Mouse (Mus musculus) spleen, adult 12 weeks (tissue): ENCODE data around the gene Pdss1.
"Not testable (repeated sequence)": the region's sequence is repeated elsewhere in the genome, so short reads cannot be mapped to it uniquely, and the experiment has no call there.

ENCODE experiments used
- DNase-seq: peaks from one replicate; pipeline ENCODE4 v3.0.0; 2022; ENCODE audit warnings: low spot score

Gene Pdss1

DNA sequence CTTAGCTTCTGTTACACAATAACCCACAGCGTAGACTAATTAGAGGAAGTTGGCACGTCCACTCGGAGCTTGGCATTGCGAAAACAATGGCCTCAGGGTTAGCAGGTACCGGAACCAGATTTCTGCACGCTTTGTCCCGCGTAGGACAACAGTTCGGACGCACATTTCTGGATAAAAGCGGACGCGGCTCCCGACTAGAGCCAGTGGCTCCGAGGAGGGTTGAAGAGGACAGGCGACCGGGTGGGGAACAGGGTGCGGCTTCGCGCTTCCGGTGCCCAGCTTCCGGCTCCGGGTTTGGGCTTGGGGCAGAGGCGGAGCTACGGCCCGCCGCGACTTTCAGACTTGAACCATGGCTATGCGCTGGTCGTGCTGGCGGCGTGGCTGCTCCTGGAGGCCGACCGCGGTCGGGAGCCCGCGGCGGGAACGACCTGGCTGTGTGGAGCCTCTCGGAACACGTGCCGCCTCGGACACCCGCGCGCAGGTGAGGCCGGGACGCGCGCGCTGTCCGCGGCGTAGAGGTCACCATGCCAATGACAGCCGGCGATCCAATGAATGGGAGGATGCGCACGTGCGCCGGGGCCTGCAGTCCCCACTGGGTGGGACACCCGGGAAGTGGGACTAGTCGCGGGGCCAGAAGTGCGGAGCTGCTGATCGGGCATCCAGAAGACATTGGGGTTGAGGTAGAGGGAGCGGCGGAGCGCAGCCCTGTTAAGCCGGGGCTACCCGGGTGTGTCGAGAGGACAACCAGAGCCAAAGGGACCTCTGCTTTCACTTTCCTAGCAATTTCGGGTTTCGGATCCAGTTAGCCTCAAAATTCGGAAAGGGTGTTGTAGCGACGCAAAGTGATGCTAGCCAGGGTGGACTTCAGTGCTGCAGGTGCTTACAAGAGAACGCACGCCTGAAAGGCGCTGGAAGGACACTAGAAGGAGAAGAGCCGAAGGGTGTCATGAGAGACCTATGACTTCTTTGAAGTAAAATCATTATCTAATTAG, at the start of gene Pdss1:
TSS of gene Pdss1 (plus strand) at position 241 of the 992 bp plus-strand sequence.
- DNase-seq = peak; percentile 81

DNA sequence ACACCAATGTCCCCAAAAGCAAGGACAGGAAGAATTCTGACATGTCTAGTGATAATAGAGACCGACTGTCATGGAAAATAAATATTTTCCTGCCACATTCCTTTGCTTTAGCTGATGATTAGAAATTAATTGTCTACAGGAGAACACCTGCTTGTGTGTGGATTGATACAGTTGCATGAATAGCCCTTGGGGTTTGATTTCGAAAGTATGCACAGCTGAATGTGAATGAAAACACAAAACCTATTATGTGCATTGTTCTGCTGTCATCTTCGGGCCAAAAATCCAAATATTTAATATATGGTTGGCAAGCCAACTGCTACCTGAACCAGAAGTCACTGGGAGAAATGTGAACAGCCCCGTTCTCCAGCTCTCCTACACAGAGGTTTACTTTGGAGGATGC, 43.4 kb upstream of the Pdss1 start:
- DNase-seq = no peak

DNA sequence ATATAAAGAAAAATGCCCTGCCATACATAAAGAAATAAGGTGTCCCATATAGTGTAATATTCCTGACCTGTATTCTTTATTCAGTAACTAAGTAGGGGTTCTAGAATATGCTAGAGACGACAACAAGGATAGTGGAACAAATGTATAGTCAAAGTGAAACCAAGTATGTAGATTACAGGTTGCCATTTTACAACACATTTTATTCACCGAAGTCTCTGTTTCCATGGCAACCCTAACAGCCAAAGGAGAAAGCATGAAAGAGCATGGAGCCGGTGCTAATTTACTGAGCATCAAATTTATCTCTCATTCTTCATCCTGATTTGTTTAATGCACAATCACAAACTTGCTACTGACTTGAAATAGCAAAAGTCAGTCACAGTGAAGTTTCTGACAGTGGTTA, 37.8 kb upstream of the Pdss1 start:
- no peak for DNase-seq

DNA sequence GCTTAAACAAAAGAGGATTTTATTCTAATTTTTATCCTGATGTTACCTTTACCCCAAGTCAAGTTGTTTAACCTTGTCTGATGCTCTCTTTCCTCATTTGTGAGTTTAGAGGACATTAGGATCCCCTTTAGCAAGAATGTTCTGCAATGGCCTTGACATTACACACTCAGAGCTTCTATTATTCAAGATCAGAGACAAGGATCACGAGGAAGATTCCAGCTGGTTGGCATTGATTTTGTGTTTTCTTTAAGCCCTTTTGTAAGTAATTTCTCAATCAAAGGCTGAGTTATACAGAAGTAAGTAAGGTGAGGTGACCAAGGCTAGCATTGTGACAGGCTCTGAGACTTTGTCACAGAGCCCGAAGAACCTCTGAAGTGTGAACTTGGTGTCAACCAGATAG, 33.1 kb upstream of the Pdss1 start:
- no peak for DNase-seq

DNA sequence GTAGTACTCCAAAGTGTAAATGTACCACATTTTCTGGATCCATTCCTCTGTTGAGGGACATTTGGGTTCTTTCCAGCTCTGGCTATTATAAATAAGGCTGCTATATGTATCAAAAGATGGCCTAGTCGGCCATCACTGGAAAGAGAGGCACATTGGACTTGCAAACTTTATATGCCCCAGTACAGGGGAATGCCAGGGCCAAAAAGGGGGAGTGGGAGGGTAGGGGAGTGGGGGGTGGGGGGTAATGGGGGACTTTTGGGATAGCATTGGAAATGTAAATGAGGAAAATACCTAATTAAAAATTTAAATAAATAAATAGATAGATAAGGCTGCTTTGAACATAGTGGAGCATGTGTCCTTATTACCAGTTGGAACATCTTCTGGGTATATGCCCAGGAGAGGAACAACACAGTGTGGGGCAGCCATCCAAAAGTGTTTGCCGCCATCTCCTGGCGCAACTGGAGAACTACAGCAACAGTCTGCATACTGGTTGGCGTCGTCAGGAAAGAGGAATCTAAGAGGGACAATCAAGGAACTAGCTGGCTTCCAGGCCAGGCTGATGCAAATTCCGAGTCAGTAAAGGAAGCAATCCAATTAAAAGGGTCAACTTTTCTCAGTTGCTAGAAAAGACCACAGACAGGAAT, 30.8 kb upstream of the Pdss1 start:
- peak; percentile 53 for DNase-seq

DNA sequence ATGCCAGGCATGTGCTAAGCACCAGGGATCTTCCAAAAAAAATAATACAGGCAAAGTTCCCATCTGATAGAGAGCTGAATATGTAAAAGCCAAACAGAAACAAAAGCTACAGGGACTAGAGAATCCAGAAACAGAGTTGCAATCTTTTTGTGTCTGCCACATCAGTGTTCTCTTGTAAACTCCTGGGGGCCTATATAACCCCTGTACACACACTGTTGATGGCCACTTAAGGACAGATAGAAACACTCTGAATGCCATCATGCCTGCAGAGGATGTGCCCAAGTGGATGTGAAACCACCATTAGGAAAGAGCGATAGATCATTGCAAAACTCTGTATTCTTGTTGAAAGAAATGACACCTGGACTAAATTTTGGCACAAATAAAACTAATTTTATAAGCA, 29.5 kb upstream of the Pdss1 start:
- no peak for DNase-seq

DNA sequence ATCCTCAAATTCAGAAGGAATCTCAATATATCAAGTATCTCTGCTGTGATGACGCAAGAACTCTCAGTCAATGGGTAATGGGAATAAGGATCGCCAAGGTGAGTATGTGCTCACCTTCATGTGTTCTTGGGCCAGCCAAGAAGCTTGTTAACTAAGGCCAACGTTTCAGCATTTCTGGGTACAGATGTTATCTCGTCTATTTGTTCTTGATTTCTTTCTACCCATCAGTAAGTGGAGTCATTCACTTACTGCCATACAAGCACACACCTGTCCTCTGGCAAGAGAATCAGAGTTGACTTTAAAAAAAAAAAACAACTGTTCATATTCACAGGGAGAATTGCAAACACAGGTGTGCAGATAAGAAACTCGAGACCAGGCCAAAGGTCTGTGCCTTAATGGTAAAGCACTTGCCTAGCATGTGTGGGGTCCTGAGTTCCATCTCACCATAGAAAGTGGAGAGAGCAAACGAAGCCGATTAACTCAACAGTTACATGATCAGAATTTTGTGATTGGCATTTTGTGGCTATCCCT, 28.4 kb upstream of the Pdss1 start:
- DNase-seq = no peak

DNA sequence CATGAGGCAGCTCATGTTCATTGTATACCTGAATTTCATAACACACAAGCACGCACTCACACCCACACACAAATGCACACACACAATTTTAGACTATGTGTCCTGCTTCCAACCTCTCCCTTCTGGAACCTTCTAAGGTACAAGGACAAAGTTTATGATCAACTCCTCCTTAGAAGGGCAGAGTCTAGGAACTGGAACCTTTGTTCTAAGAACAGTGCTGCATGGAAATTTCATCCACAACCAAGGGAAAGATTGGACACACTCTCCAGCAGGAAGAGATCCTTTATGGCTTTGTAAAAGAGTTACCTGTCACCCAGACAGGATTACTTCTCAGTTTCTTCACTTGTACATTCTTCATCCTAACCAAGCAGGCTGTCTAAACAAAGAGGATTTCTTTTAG, 22.2 kb upstream of the Pdss1 start:
- no peak for DNase-seq

DNA sequence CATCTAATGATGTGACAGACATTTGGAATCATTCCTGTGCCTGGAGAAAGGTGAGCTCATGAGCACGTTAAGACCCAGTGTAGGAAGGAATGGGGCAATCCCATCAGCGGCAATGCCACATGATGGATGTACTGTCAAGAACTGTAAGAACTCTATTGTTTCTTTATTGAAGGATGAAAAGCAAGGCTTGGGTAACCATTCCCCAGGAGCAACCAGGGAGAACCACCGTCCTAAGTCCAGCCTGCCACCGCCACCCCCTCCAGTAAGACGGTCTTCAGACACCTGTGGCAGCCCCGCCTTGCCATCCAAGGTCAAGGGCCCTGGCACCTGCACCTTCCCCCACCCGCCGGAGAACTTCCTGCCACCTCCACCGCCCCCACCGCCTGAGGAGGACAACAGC, 20.7 kb upstream of the Pdss1 start:
- DNase-seq = no peak

DNA sequence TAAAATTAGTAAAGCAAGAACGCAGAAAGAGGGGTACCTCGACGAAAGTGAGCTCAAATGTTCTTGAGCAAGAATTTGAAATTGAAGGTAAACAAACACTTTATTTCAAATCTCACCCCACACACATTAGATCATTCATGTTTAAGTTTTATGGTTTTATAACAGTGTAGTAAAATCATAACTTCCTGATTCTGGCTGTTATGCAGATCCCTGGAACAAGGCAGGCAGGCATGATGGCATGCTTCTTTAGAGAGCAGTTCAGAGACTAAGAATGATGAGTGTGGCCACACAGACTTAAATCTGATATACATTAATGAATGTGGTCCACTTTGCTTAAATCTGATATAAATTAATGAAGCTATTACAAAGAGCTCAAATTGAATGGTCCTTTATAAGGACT, 18.7 kb upstream of the Pdss1 start:
- no peak for DNase-seq

DNA sequence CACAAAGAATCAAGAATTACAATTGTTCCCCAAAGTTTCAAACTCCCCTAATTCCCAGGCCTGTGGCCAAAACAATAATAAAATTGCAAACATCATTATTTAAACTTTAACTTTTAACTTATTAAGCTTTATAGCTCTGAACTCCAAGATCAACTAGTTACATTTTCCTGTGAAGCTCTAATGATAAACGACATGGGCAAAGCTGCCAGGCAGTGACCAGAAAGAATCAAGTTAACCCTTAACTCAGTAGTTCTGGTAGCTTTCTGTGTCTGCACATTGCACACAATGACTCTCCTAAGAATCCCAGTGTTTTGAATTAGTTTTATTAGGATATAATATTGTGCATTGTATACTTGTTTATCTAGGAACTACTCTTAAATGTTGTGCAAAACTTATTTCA, 16.5 kb upstream of the Pdss1 start:
- no peak for DNase-seq

DNA sequence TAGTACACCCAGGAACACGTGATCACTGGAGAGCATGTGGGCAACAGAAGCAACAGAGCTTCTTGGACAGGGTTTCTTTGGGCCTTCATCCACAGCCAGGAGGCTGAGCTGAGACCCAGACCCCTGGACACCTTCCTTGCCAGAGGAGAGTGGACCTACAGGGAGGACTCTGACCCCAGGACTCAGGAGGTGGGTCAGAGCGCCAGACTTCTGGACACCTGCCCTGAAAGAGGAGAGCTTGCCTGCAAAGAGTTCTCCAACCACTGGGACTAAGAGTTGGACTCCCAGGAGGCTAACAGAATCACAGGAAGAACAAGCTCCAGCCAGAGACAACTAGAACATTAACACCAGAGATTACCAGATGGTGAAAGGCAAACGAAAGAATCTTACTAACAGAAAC, 14.6 kb upstream of the Pdss1 start:
- DNase-seq = not testable (repeated sequence)

DNA sequence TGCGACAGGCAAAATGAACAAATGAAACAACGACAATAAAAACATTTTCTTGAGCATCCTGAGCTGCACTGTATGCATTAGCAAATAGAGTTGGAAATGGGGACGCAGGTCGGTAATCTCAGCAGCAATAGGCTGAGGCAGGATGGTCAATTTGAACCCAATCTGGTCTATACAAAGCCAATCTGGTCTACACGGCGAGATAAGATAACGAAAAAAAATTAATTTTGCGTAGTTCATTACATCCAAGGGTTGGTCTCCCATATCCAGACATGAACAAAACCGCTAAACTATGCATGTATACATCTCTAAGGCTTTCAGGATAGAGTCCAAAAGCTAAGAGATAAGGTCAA, 415 bp upstream of the Pdss1 start:
- DNase-seq = no peak

DNA sequence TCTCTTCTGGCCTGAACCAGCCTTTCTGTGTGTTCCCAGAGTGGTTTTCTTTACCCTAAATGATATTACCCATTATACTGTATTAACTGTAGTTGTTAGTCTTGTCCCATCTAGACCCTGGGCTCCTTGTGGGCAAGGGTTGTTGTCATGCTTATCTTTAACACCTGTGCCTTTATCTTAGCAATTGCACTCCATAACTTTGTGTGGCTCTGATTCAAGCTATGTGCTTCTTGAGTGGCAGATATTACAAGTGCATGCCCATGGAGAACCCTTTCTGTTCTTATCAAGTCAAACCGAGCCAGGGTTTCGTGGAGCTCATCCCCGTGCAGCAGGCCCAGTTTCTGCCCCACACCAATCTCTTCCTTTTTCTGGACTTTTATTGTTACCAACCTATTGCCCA, 8.6 kb downstream of the Pdss1 start:
- no peak for DNase-seq

DNA sequence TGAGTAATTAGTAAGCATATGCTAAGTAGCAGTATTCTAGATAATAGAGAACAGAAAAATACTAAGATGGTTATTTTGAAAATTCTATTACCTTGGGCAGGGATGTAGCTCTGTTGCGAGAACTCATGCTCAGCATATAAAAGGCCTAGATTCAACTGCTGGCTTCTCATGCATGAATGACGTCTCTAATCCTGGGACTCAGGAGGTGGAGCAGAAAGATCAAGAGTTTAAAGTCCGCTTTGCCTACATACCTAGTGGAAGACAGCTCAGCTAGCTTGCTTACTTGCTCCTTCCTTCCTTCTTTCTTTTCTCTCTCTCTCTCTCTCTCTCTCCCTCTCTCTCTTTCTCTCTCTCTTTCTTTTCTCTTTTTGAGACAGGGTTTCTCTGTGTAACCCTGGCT, 19.1 kb downstream of the Pdss1 start:
- DNase-seq = no peak

DNA sequence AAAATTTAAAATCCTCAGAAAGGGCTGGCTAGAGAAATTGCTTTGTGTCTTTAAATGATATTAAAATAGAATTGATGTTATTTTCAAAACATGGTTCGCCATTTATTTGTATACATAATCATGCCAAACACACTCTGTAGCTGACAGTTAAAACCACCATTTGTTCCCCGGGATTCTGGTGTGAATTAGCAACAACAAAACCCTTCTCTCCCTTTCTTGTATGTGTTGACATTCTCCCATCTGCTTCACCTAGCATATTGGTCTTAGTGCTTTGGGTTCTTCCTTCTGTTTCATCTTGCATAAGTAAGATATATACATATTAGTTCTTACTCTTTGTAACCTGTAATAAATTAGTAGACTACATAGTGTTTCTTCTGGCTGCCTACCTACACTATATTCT, 23.3 kb downstream of the Pdss1 start:
- DNase-seq = no peak

DNA sequence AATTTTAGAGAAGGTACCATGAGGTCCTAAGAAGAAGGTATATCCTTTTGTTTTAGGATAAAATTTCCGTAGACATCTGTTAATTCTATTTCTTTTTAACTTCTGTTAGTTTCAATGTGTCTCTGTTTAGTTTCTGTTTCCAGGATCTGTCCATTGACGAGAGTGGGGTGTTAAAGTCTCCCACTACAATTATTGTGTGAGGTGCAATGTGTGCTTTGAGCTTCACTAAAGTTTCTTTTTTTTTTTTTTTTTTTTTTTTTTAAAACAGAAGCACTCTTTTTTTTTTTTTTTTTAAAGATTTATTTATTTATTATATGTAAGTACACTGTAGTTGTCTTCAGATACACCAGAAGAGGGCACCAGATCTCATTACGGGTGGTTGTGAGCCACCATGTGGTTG, 30.6 kb downstream of the Pdss1 start:
- not testable (repeated sequence) for DNase-seq

DNA sequence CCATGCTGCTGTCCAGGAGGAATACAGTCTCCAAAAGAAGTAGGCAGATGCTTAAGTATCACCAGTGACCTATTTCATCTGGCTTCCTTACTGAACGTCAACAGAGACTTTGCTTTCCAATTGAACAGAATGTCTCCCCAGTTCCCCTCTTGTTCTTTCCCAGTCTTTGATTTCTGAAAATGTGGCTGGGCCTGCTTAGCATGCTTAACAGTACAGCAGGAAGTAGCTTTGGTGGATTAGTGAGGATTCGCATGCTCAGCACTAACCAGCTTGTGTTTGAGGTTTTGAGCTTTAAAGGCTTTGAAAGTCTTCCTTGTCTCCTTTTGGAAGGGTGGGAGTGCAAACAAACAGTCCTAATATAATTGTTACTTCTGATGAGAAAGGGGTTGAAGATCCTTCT, 32.9 kb downstream of the Pdss1 start:
- no peak for DNase-seq

DNA sequence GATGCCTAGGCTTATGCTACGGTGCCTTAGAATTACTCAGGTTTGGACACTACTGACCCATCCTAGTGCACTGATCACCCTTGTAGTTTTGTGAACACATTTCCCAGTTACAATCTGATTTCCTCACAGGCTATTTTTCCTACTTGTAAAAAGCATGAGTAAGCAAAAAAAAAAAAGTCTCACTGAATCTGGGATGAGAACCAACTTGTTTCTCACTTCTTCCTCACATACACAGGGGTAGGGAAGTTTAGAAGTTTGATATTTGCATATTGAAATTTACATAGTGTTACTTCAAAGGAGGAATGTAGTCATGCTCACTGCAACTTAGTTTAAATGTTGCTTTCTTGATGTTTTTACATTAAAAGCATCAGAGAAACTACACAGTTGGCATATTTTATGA, 38.2 kb downstream of the Pdss1 start:
- DNase-seq = no peak

DNA sequence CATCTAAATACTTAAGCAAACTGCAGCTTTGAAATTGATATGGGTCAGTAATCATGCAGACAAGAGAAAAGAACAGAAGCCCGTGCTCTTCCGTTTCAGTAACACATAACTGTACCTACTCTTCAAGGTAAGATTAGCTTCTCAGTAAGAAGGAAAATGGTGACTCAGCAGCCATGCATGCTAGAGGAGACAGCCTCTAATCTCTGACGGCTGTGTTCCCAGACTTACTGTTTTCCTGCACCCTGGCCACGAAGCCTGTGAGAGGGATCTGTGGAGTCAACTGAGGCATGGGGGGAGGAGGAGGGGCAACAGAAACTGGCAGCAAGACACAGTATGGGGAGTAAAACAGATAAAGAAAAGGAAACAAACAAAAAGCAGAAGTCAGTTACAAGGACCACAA, 54.6 kb downstream of the Pdss1 start:
- DNase-seq = no peak

DNA sequence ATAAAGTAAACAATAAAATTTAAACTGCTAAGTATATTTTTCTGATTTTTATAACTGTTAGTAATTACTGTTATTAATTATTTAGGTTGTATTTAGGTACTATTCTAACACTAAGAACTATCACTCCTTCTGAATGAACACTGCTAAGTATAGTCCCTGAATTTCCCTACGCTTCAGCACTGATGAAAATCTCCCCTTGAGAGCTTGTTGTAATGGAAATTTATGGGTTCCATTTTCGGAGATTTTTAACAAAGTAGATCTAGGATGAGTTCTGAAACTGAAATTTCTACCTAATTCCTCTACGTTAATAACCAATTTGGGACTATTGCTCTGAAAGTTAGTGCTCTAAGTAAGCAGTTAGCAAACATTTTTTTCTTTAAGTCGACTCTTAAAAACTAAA, 59.0 kb downstream of the Pdss1 start:
- DNase-seq = no peak

DNA sequence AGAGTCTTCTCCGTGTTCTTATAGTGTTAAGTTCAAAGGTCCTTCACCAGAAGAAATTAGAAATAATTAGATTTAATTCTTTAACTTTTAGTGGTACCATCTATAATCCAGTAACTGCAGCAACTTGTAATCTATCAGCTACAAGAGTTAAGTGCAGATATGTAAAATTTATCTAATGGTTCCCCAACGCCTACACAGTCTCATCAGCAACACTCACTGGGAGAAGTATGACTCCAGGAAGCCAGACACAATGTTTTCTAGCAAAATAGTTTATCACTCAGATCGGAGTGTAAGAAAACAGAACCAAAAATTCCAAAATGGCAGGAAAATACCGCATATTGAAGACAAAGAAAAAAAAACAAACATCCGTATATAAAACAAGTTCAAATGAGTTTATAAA, 60.6 kb downstream of the Pdss1 start:
- DNase-seq = no peak

DNA sequence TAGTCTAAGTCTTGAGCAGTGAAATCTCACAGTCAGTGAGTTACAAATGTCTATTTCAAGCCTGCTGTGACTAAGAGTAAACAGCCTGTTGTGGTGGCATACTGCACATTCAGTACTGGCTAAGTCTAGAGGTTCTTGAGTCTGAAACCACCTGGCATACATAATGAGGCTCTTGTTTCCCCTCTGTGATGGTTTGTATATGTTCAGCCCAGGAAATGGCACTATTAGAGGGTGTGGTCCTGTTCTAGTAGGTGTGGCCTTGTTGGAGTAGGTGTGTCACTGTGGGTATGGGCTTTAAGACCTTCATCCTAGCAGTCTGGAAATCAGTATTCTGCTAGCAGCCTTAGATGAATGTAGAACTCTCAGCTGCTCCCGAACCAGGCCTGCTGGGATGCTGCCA, 62.1 kb downstream of the Pdss1 start:
- DNase-seq = no peak
